Mouse (Mus musculus) heart, postnatal 0 days (tissue): ENCODE data around the gene Meis2.

Source experiments
- CTCF ChIP-seq: IDR thresholded peaks from 2 replicates; pipeline ENCODE4 v1.5.1; 2016; ENCODE audit warnings: antibody characterized with exemption, control low read depth, low read depth
- EP300 ChIP-seq: IDR thresholded peaks from 2 replicates; pipeline ENCODE4 v1.6.1; 2016; ENCODE audit warnings: antibody characterized with exemption, low read depth

DNA sequence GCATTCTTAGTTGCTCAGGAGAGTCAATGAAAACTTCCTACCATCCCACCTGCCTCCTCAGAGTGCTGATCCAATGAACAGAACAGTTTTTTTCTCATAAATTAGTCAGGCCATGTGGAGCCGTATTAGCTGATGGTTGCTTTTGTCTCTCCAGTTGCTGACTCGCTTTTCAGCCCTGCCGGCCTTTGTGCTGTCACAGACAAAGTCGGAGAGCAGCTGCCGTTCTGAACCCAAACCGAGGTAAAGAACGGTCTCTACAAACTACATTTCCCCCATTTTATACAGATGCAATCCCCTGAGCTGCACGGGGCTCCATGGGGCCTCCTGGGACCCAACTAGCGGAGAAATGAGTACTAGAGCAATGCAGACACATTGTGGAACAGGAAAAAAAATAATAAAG lies 45.7 kb downstream of the Meis2 start:
- TF ChIP-seq CTCF (no peak), EP300 (no peak)
